Mouse (Mus musculus) heart, adult 2 months (tissue): Measurements from ENCODE around the gene Galp. TPM values are rescaled to one million over a fixed set of nuclear protein-coding genes. Genes with fewer than 3 reads are reported as not detected.

Experiments
- DNase-seq, 2 experiments: peaks; one replicate each; pipeline ENCODE4 v3.0.0; 2021
- H3K27ac ChIP-seq: fragments of 200-600 bp; 2 replicates; pipeline ENCODE4 v1.8.1; 2022
- H3K27me3 ChIP-seq: fragments of 200-500 bp; 2 replicates; pipeline ENCODE4 v1.6.1; 2012; ENCODE audit warnings: mild to moderate bottlenecking, low read length, inconsistent platforms, mixed read lengths; ENCODE audit not compliant: control insufficient read depth, insufficient read depth
- H3K36me3 ChIP-seq: fragments of 200-500 bp; 2 replicates; pipeline ENCODE4 v1.6.1; 2012; ENCODE audit warnings: low read length, inconsistent platforms; ENCODE audit not compliant: control insufficient read depth, insufficient read depth
- H3K4me1 ChIP-seq: fragments of 200-500 bp; 2 replicates; pipeline ENCODE4 v1.6.1; 2011; ENCODE audit warnings: low read length; ENCODE audit not compliant: control insufficient read depth, insufficient read depth
- H3K4me3 ChIP-seq: fragments of 200-600 bp; 2 replicates; pipeline ENCODE4 v1.8.1; 2022
- H3K79me2 ChIP-seq: fragments of 200-500 bp; replicated peaks from 2 replicates; pipeline ENCODE4 v1.6.1; 2012; ENCODE audit warnings: mild to moderate bottlenecking, inconsistent platforms, low read length, moderate library complexity, mixed read lengths; ENCODE audit not compliant: control insufficient read depth, insufficient read depth
- H3K9ac ChIP-seq: fragments of 200-500 bp; 2 replicates; pipeline ENCODE4 v1.6.1; 2012; ENCODE audit warnings: low read depth, mild to moderate bottlenecking, control low read depth, inconsistent platforms, low read length, mixed read lengths
- CTCF ChIP-seq: fragments of 200-600 bp; IDR thresholded peaks from 2 replicates; pipeline ENCODE4 v1.8.1; 2022; ENCODE audit warnings: antibody characterized with exemption, mild to moderate bottlenecking, moderate library complexity
- EP300 ChIP-seq: fragments of 200-500 bp; IDR thresholded peaks from 2 replicates; pipeline ENCODE4 v1.6.1; 2011; ENCODE audit warnings: low read depth, low read length, control low read depth; ENCODE audit not compliant: insufficient read depth
- POLR2A ChIP-seq: fragments of 200-500 bp; IDR thresholded peaks from 2 replicates; pipeline ENCODE4 v1.6.1; 2011; ENCODE audit warnings: mild to moderate bottlenecking, low read depth, low read length, control low read depth; ENCODE audit not compliant: insufficient read depth
- WGBS: fragments of 180-500 bp; shearing (Covaris S2); methylation state at CpG from one replicate; pipeline ENCODE4 v1.1.7; 2018; 5-methylcytosine and 5-hydroxymethylcytosine counted together
- intact Hi-C: fragments of 180-260 bp; cut with DNase I; formaldehyde crosslinking; loops from one replicate; pipeline ENCODE4 v1.15.1; 2025
- polyA plus RNA-seq: library from polyadenylated mRNA; depleted of rRNA; stranded (reverse); fragments of >200 nt; gene quantifications from 2 replicates; pipeline ENCODE4 v1.2.3, GENCODE M21; 2012
- total RNA-seq, 2 experiments: library from RNA; stranded (reverse); gene quantifications; 2 replicates each; pipeline ENCODE4 v1.2.3; 2021

Gene Galp
- total and polyA plus RNA-seq, 3 experiments, result not detected

GRCm38 (mm10) chr7:6182882-6183281, 14.0 kb upstream of the Galp start:
- Histone ChIP-seq H3K36me3 (no peaks in the 10 kb centered on the region), H3K27me3 (no peaks in the 10 kb centered on the region), H3K4me3 (no peak overlapping the region), H3K79me2 (no peaks in the 10 kb centered on the region), H3K9ac (no peak overlapping the region), H3K4me1 (no peaks in the 10 kb centered on the region), H3K27ac (no peak overlapping the region)
- DNase-seq, result no peak
- TF ChIP-seq POLR2A (no peak), EP300 (no peak), CTCF (no peak)
- intact Hi-C loops, result no loop called here

DNA sequence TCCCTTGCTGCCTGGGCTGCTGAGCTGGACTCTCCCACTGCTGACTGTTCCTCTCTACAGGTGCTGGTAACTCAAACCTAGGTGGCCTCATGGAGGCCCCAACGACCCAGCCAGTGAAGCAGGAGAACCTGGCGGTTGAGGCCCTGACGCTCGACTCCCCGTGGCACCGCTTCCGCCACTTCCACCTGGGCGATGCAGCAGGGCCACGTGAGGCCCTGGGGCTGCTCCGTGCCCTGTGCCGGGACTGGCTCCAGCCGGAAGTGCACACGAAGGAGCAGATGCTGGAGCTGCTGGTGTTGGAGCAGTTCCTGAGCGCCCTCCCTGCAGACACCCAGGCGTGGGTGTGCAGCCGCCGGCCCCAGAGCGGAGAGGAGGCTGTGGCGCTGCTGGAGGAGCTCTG, 13.1 kb upstream of the Galp start:
- Histone ChIP-seq H3K27me3 (no peaks in the 10 kb centered on the region), H3K4me1 (no peaks in the 10 kb centered on the region), H3K9ac (no peak overlapping the region), H3K4me3 (no peak overlapping the region), H3K79me2 (no peaks in the 10 kb centered on the region), H3K36me3 (no peaks in the 10 kb centered on the region), H3K27ac (no peak overlapping the region)
- TF ChIP-seq EP300 (no peak), POLR2A (no peak), CTCF (no peak)
- intact Hi-C loops, result no loop called here
- 89% methylated on average over 19 of the region's 19 CpGs for WGBS
- DNase-seq, result no peak

- intact Hi-C loops, result no loop called here
- H3K27ac ChIP-seq, result no peak overlapping the region
- WGBS, result 61% methylated on average over 8 of the region's 8 CpGs
These were observed 12.4 kb upstream of the Galp start for GRCm38 (mm10) chr7:6184521-6184920.

GRCm38 (mm10) chr7:6185391-6185790, 11.5 kb upstream of the Galp start:
- no peaks in the 10 kb centered on the region for H3K79me2 ChIP-seq
- no peak overlapping the region for H3K4me3 ChIP-seq
- TF ChIP-seq CTCF (no peak), POLR2A (no peak), EP300 (no peak)
- H3K27me3 ChIP-seq, result no peaks in the 10 kb centered on the region
- H3K9ac ChIP-seq, result no peak overlapping the region
- H3K36me3 ChIP-seq, result no peaks in the 10 kb centered on the region
- no peak overlapping the region for H3K27ac ChIP-seq
- intact Hi-C loops, result no loop called here
- no peak for DNase-seq
- no peaks in the 10 kb centered on the region for H3K4me1 ChIP-seq
- WGBS, result 67% methylated on average over 1 of the region's 1 CpGs

More at GRCm38 (mm10) chr7:6184521-6184920, 12.4 kb upstream of the Galp start:
- H3K36me3 ChIP-seq, result no peaks in the 10 kb centered on the region
- H3K4me3 ChIP-seq, result no peak overlapping the region
- no peaks in the 10 kb centered on the region for H3K4me1 ChIP-seq
- H3K9ac ChIP-seq, result no peak overlapping the region
- peak in 1 of 2 experiments; percentile 12 for DNase-seq
- TF ChIP-seq POLR2A (no peak), EP300 (no peak), CTCF (no peak)
- H3K79me2 ChIP-seq, result no peaks in the 10 kb centered on the region
- no peaks in the 10 kb centered on the region for H3K27me3 ChIP-seq

- no peak overlapping the region for H3K4me3 ChIP-seq
- intact Hi-C loops, result no loop called here
- no peak overlapping the region for H3K9ac ChIP-seq
- WGBS, result 93% methylated on average over 2 of the region's 2 CpGs
- H3K36me3 ChIP-seq, result no peaks in the 10 kb centered on the region
- H3K79me2 ChIP-seq, result no peaks in the 10 kb centered on the region
- no peaks in the 10 kb centered on the region for H3K4me1 ChIP-seq
- no peak for TF ChIP-seq CTCF
- TF ChIP-seq EP300, result no peak
- no peak for TF ChIP-seq POLR2A
- DNase-seq, result no peak
- H3K27ac ChIP-seq, result no peak overlapping the region
- H3K27me3 ChIP-seq, result no peaks in the 10 kb centered on the region
These were observed 10.7 kb upstream of the Galp start for GRCm38 (mm10) chr7:6186176-6186575.

DNA sequence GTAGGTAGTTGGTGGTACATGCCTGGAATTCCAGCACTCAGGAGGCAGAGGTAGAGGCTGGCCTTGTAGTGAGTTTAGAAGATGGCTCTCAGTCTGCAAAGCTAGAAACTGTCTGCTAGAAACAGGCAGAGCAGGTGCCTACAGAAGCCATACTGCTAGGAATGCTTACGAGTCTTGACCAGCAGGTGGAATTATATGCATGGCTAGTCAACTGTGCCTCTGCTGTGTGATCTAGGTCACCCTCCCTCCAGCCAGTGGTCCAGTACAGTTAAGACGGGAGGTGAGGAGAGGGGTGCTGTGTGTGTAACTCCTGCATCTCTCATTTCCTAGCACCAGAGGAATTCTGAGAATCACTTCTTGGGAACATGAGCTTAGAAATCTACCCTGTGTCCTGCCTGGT, 10.1 kb upstream of the Galp start:
- no peak overlapping the region for H3K9ac ChIP-seq
- no peaks in the 10 kb centered on the region for H3K36me3 ChIP-seq
- H3K4me3 ChIP-seq, result no peak overlapping the region
- no peak for DNase-seq
- WGBS, result 90% methylated on average over 2 of the region's 2 CpGs
- no peaks in the 10 kb centered on the region for H3K27me3 ChIP-seq
- H3K79me2 ChIP-seq, result no peaks in the 10 kb centered on the region
- no peak overlapping the region for H3K27ac ChIP-seq
- intact Hi-C loops, result no loop called here
- no peaks in the 10 kb centered on the region for H3K4me1 ChIP-seq
- TF ChIP-seq CTCF (no peak), EP300 (no peak), POLR2A (no peak)
